Mouse (Mus musculus) erythroblast, embryonic 14.5 days (primary cell): ENCODE measurements around the gene Spata31d1c. TPM values are rescaled to one million over a fixed set of nuclear protein-coding genes. Genes with fewer than 3 reads are reported as not detected.

ENCODE experiments used
- H3K27me3 ChIP-seq: 2 replicates; pipeline ENCODE4 v1.6.1; 2012; ENCODE audit warnings: inconsistent platforms; ENCODE audit not compliant: control insufficient read depth
- H3K36me3 ChIP-seq: 2 replicates; pipeline ENCODE4 v1.6.1; 2012; ENCODE audit warnings: mild to moderate bottlenecking, inconsistent platforms; ENCODE audit not compliant: control insufficient read depth
- H3K4me1 ChIP-seq: 2 replicates; pipeline ENCODE4 v1.6.1; 2012; ENCODE audit warnings: inconsistent platforms; ENCODE audit not compliant: control insufficient read depth
- H3K4me3 ChIP-seq: replicated peaks from 2 replicates; pipeline ENCODE3; 2012; ENCODE audit warnings: moderate library complexity, mild to moderate bottlenecking, inconsistent platforms
- H3K9me3 ChIP-seq: 2 replicates; pipeline ENCODE4 v1.6.1; 2012; ENCODE audit warnings: low read length, inconsistent platforms, mixed read lengths; ENCODE audit not compliant: control insufficient read depth
- GATA1 ChIP-seq: IDR thresholded peaks from 2 replicates; pipeline ENCODE4 v1.6.1; 2012; ENCODE audit warnings: low read length, inconsistent platforms, mixed read lengths
- TAL1 ChIP-seq: IDR thresholded peaks from 3 replicates; pipeline ENCODE4 v1.6.1; 2012; ENCODE audit warnings: low read length, inconsistent platforms, mixed read lengths
- polyA plus RNA-seq: library from polyadenylated mRNA; stranded (reverse); fragments of >175 nt; gene quantifications from 2 replicates; pipeline ENCODE4 v1.2.3, GENCODE M21; 2012

The Spata31d1c gene
- polyA plus RNA-seq = not detected in 2 replicates

- TF ChIP-seq TAL1 (no peak), GATA1 (no peak)
- Histone ChIP-seq H3K9me3 (no peaks in the 10 kb centered on the region), H3K4me3 (no peak within 1 kb of the TSS), H3K27me3 (no peaks in the 10 kb centered on the region), H3K4me1 (no peaks in the 10 kb centered on the region), H3K36me3 (no peaks in the 10 kb centered on the region)
Observed at GRCm38 (mm10) chr13:65032758-65033157, at the start of gene Spata31d1c. Gene Spata31d1c (plus strand): TSS chr13:65033058.

GRCm38 (mm10) chr13:64988828-64989227 is 44.0 kb upstream of the Spata31d1c start:
- Histone ChIP-seq H3K4me3 (no peak overlapping the region), H3K27me3 (no peaks in the 10 kb centered on the region), H3K36me3 (no peaks in the 10 kb centered on the region), H3K9me3 (no peaks in the 10 kb centered on the region), H3K4me1 (peaks cover 5% of the 10 kb centered on the region)
- no peak for TF ChIP-seq GATA1
- no peak; the same call in 2 of the 3 replicates for TF ChIP-seq TAL1

- TF ChIP-seq GATA1 (no peak), TAL1 (no peak)
- Histone ChIP-seq H3K9me3 (no peaks in the 10 kb centered on the region), H3K4me1 (no peaks in the 10 kb centered on the region), H3K36me3 (no peaks in the 10 kb centered on the region), H3K27me3 (no peaks in the 10 kb centered on the region), H3K4me3 (no peak overlapping the region)
Observed at GRCm38 (mm10) chr13:65005414-65005813, 27.4 kb upstream of the Spata31d1c start.

DNA sequence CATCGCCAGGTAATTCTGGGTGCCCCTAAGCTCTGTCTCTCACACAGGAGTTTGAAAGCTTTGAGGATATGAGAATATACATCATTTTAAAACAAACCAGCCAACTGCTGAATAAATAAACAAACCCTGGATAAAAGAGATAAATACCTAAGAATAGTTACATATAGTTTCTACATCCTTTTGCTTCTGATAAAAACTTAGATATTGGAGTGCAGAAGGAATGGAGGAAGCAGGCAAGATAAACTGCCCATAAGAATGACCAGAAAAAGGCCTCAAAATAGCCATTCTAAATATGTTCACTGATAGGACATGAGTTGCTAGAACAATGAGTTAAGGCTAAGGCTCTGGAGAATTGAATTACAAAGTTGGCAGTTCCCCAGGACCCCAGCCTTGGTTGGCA is 26.1 kb upstream of the Spata31d1c start:
- Histone ChIP-seq H3K4me1 (no peaks in the 10 kb centered on the region), H3K36me3 (no peaks in the 10 kb centered on the region), H3K27me3 (no peaks in the 10 kb centered on the region), H3K9me3 (no peaks in the 10 kb centered on the region), H3K4me3 (no peak overlapping the region)
- TF ChIP-seq TAL1 (no peak), GATA1 (no peak)

- Histone ChIP-seq H3K9me3 (no peaks in the 10 kb centered on the region), H3K4me1 (no peaks in the 10 kb centered on the region), H3K27me3 (no peaks in the 10 kb centered on the region), H3K4me3 (no peak overlapping the region), H3K36me3 (no peaks in the 10 kb centered on the region)
- TF ChIP-seq GATA1 (no peak), TAL1 (no peak)
Observed at GRCm38 (mm10) chr13:65007971-65008370, 24.9 kb upstream of the Spata31d1c start.

GRCm38 (mm10) chr13:65011052-65011738 is 21.7 kb upstream of the Spata31d1c start:
- H3K9me3 ChIP-seq = no peaks in the 10 kb centered on the region
- no peak for TF ChIP-seq TAL1
- TF ChIP-seq GATA1 = no peak
- no peaks in the 10 kb centered on the region for H3K36me3 ChIP-seq
- H3K4me3 ChIP-seq = no peak overlapping the region
- H3K27me3 ChIP-seq = no peaks in the 10 kb centered on the region
- H3K4me1 ChIP-seq = no peaks in the 10 kb centered on the region

GRCm38 (mm10) chr13:65035057-65035456 is 2.2 kb downstream of the Spata31d1c start:
- no peaks in the 10 kb centered on the region for H3K4me1 ChIP-seq
- H3K9me3 ChIP-seq = no peaks in the 10 kb centered on the region
- H3K4me3 ChIP-seq = no peak overlapping the region
- no peak for TF ChIP-seq GATA1
- TF ChIP-seq TAL1 = no peak
- no peaks in the 10 kb centered on the region for H3K36me3 ChIP-seq
- no peaks in the 10 kb centered on the region for H3K27me3 ChIP-seq

- no peaks in the 10 kb centered on the region for H3K27me3 ChIP-seq
- H3K9me3 ChIP-seq = no peaks in the 10 kb centered on the region
- H3K4me3 ChIP-seq = no peak within 1 kb of the TSS
- H3K4me1 ChIP-seq = no peaks in the 10 kb centered on the region
- no peaks in the 10 kb centered on the region for H3K36me3 ChIP-seq
- no peak for TF ChIP-seq TAL1
- TF ChIP-seq GATA1 = no peak
Observed at GRCm38 (mm10) chr13:65052660-65053059, 19.8 kb downstream of the Spata31d1c start, which contains the start of gene Prss47. Gene Prss47 (minus strand): TSS chr13:65052760.

- TF ChIP-seq GATA1 (no peak), TAL1 (no peak)
- Histone ChIP-seq H3K4me1 (no peaks in the 10 kb centered on the region), H3K9me3 (no peaks in the 10 kb centered on the region), H3K4me3 (no peak overlapping the region), H3K27me3 (no peaks in the 10 kb centered on the region), H3K36me3 (peaks cover 76% of the 10 kb centered on the region)
Observed at GRCm38 (mm10) chr13:65069969-65070368, 37.1 kb downstream of the Spata31d1c start.

Other genes starting within 250 kb of the Spata31d1c start
- gene Cntnap3, start 129.1 kb upstream of the Spata31d1c start, polyA plus RNA-seq = not detected in 2 replicates
- gene Spata31, start 115.7 kb upstream of the Spata31d1c start, polyA plus RNA-seq = not detected in 2 replicates
- not detected in 2 replicates for gene Prss47, start 19.7 kb downstream of the Spata31d1c start, polyA plus RNA-seq
- gene Mfsd14b, start 79.9 kb downstream of the Spata31d1c start, polyA plus RNA-seq = 0.47 and 0.66 TPM in 2 replicates
- gene Olfr465-ps1, start 105.0 kb downstream of the Spata31d1c start, polyA plus RNA-seq = not detected in 2 replicates
- gene Olfr466, start 117.2 kb downstream of the Spata31d1c start, polyA plus RNA-seq = not detected in 2 replicates
- not detected in 2 replicates for gene Nlrp4f, start 172.9 kb downstream of the Spata31d1c start, polyA plus RNA-seq
- 0.07 TPM in 1 of 2 replicates, not detected in the other for gene Gm10775, start 226.5 kb downstream of the Spata31d1c start, polyA plus RNA-seq
- 0.56 and 0.70 TPM in 2 replicates for gene Zfp369, start 245.8 kb downstream of the Spata31d1c start, polyA plus RNA-seq